Mouse (Mus musculus) kidney, postnatal 25 days (tissue): ENCODE measurements around the gene Mxd1.

Source experiments
- DNase-seq, 2 experiments: peaks; one replicate each; pipeline ENCODE4 v3.0.0; 2021; ENCODE audit warnings: mixed read lengths in 2 of 2

Mxd1 gene

GRCm38 (mm10) chr6:86599197-86599596 lies 69.8 kb downstream of the Mxd1 start:
- peak; percentile 87 to 94 for DNase-seq

- DNase-seq: no peak
Measured at GRCm38 (mm10) chr6:86598742-86599193, 70.2 kb downstream of the Mxd1 start.
